Mouse (Mus musculus): ENCODE measurements at regions not wholly inside any gene's neighbourhood (a gene's known extent, or its start where the extent isn't known, plus 50 kb on each side); places are given as distances from the start of the nearest gene placed in this dataset.

DNA sequence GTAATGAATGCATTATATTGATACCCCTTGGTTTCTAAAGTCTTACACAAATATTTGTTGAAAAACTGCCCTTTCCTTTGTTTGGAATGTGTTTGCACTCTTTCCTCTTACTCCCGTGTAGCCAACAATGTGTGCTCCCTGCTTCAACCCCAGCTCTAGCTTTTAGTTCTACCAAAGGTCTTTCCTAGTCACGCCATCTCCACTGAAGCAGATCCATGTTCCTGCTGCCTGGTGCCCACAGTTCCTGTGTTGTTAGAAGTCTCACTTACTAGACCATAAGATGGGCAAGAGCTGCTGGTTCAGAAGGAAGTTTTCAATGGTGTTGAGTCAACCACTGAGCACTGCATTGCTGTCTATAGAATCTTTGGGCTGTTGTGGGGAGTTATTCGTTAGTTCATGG, 137.0 kb downstream of the Klf5 start:
- TF ChIP-seq ZNF384 (IDR thresholded peaks at IDR 0.05; ENCODE audit: low read depth, low read length) = no peak
- no peak for TF ChIP-seq MAFK (IDR thresholded peaks at IDR 0.05; ENCODE audit: insufficient read depth, low read depth, low read length)
- no peak for TF ChIP-seq CHD2 (IDR thresholded peaks at IDR 0.05; ENCODE audit: low read depth, low read length)
- TF ChIP-seq ZC3H11A (IDR thresholded peaks at IDR 0.05; ENCODE audit: borderline replicate concordance, low read depth, low read length) = no peak
- no peak for TF ChIP-seq HCFC1 (IDR thresholded peaks at IDR 0.05; ENCODE audit: borderline replicate concordance, insufficient read depth, low read length)

All from ES-E14 (cell line).